Mouse (Mus musculus) kidney, adult 2 months (tissue): ENCODE measurements around the gene Pptc7. TPM values are rescaled to one million over a fixed set of nuclear protein-coding genes. Genes with fewer than 3 reads are reported as not detected.

ENCODE experiments used
- DNase-seq: peaks from one replicate; pipeline ENCODE4 v3.0.0; 2021
- H3K27ac ChIP-seq: fragments of 200-500 bp; 2 replicates; pipeline ENCODE4 v1.5.1; 2012; ENCODE audit warnings: low read depth, low read length, control low read depth, inconsistent platforms; ENCODE audit not compliant: insufficient read depth
- H3K27me3 ChIP-seq: fragments of 200-500 bp; replicated peaks from 2 replicates; pipeline ENCODE4 v1.6.1; 2012; ENCODE audit warnings: mild to moderate bottlenecking, moderate library complexity, low read length, inconsistent platforms; ENCODE audit not compliant: control insufficient read depth, insufficient read depth
- H3K36me3 ChIP-seq: fragments of 200-500 bp; 2 replicates; pipeline ENCODE4 v1.6.1; 2012; ENCODE audit warnings: mild to moderate bottlenecking, moderate library complexity, low read length, inconsistent platforms; ENCODE audit not compliant: control insufficient read depth, insufficient read depth
- H3K4me1 ChIP-seq: fragments of 200-500 bp; 2 replicates; pipeline ENCODE4 v1.6.1; 2011; ENCODE audit warnings: low read length; ENCODE audit not compliant: control insufficient read depth, insufficient read depth
- H3K4me3 ChIP-seq: fragments of 200-500 bp; 2 replicates; pipeline ENCODE4 v1.5.1; 2011; ENCODE audit warnings: mild to moderate bottlenecking, low read depth, low read length, control low read depth; ENCODE audit not compliant: insufficient read depth
- CTCF ChIP-seq: fragments of 200-500 bp; conservative IDR thresholded peaks from 2 replicates; pipeline ENCODE4 v1.5.1; 2011; ENCODE audit warnings: low read depth, mild to moderate bottlenecking, control low read depth, low read length, moderate library complexity, mixed read lengths; ENCODE audit not compliant: insufficient read depth, insufficient read length
- POLR2A ChIP-seq: fragments of 200-500 bp; IDR thresholded peaks from one replicate; pipeline ENCODE4 v1.6.1; 2011; ENCODE audit warnings: low read depth, low read length, control low read depth
- WGBS: fragments of 180-500 bp; shearing (Covaris S2); methylation state at CpG from one replicate; pipeline ENCODE4 v1.1.7; 2018; 5-methylcytosine and 5-hydroxymethylcytosine counted together
- polyA plus RNA-seq: library from polyadenylated mRNA; depleted of rRNA; stranded (reverse); fragments of >200 nt; gene quantifications from 2 replicates; pipeline ENCODE4 v1.2.3, GENCODE M21; 2012

The Pptc7 gene
- polyA plus RNA-seq, 1 experiment, result 28.8 TPM

DNA sequence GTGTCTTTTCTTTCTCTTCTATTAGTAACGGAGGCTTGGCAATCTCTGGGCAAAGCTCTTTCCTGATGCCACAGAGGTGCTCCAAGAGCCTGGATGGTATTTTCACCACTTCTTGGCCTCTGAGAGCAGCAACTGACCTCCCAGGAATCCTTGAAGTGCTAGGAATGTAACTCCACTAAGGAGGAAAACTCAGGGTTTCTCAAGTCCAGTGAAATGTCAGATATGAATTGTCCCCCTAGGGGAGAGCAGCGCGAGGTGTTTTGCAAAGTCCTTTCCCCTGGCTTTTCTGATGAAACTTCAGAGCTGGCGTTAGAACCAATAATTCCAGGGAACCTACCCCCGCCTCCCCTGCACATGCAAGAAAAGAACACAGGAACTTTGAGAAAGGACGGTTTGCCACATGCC is 3.7 kb upstream of the Pptc7 start:
- Histone ChIP-seq H3K36me3 (no peaks in the 10 kb centered on the region), H3K4me1 (peaks cover 20% of the 10 kb centered on the region), H3K4me3 (no peak overlapping the region), H3K27me3 (no peaks in the 10 kb centered on the region), H3K27ac (peak overlapping the region; percentile 67)
- DNase-seq, result no peak
- TF ChIP-seq POLR2A (no peak), CTCF (no peak)
- 14% methylated on average over 6 of the region's 6 CpGs for WGBS

DNA sequence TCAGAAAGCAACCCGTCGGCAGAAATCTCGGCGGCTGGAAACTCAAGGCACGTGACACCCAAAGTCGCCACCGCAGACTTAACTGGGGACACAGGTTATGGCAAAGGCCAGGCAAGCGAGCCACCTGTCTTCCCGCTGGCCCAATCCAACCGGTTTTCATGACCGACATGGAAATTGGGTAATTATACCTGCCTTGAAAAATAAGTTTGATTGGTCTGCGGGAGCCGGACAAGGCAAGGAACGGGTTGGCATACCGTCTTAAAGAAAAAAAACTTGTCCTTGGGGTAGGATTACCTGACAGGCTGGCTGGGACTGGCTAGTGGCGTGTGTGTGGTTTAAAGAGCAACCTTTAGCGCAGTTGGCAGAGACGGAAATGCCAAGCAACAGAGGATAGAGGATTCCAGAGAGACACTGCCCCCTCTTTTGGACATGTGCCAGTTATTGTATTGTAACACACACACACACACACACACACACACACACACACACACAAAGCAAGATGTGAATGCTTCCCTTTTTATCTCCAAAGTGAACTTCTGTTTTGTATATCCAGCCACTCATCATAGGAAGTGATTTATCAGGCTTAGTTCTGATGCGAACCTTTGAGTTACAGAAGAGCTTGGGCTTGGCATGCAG is 3.2 kb upstream of the Pptc7 start:
- no peak for TF ChIP-seq CTCF
- TF ChIP-seq POLR2A, result no peak
- H3K27ac ChIP-seq, result peak overlapping the region; percentile 67
- 14% methylated on average over 19 of the region's 19 CpGs for WGBS
- peaks cover 20% of the 10 kb centered on the region for H3K4me1 ChIP-seq
- no peaks in the 10 kb centered on the region for H3K27me3 ChIP-seq
- no peaks in the 10 kb centered on the region for H3K36me3 ChIP-seq
- H3K4me3 ChIP-seq, result no peak overlapping the region
- DNase-seq, result peak; percentile 83

DNA sequence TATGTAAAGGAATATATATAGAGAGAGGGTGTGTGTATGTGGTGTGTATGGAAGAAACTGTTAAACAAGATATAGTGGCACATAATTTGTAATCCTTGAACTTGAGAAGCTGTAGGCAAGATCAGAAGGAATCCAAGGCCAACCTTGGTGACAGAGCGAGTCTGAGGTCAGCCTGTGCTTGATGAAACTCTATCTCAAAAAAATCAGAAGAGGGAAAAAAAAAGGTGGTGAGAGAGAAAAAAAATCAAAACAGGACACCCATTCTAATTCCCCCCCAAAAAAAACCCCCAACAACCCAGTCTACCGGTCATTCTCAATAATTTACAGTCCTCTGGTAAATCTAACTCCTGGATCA is 360 bp upstream of the Pptc7 start:
- no peak for TF ChIP-seq CTCF
- TF ChIP-seq POLR2A, result no peak
- H3K4me1 ChIP-seq, result peaks cover 31% of the 10 kb centered on the region
- DNase-seq, result no peak
- H3K36me3 ChIP-seq, result no peaks in the 10 kb centered on the region
- no peak overlapping the region for H3K4me3 ChIP-seq
- peak overlapping the region; percentile 16; the same call in 1 of the 2 replicates for H3K27ac ChIP-seq
- WGBS, result 14% methylated on average over 2 of the region's 2 CpGs
- H3K27me3 ChIP-seq, result no peaks in the 10 kb centered on the region

- peak overlapping the region; percentile 96 for H3K27ac ChIP-seq
- 2% methylated on average over 34 of the region's 34 CpGs for WGBS
- TF ChIP-seq POLR2A (no peak), CTCF (0 out of 2 replicates have a peak, but pooled peaks have one; percentile 11)
- peak; percentile 75 for DNase-seq
- no peaks in the 10 kb centered on the region for H3K27me3 ChIP-seq
- peaks cover 26% of the 10 kb centered on the region for H3K4me1 ChIP-seq
- peak overlapping the region; percentile 97 for H3K4me3 ChIP-seq
- no peaks in the 10 kb centered on the region for H3K36me3 ChIP-seq
These were observed 1.0 kb downstream of the Pptc7 start for GRCm38 (mm10) chr5:122285029-122285766.

- no peaks in the 10 kb centered on the region for H3K36me3 ChIP-seq
- 35% methylated on average over 7 of the region's 7 CpGs for WGBS
- H3K4me3 ChIP-seq, result peak overlapping the region; percentile 97
- TF ChIP-seq CTCF, result no peak
- TF ChIP-seq POLR2A, result no peak
- H3K27me3 ChIP-seq, result no peaks in the 10 kb centered on the region
- H3K27ac ChIP-seq, result peak overlapping the region; percentile 96
- DNase-seq, result no peak
- peaks cover 20% of the 10 kb centered on the region for H3K4me1 ChIP-seq
These were observed 1.6 kb downstream of the Pptc7 start for GRCm38 (mm10) chr5:122285767-122286150.

- Histone ChIP-seq H3K27ac (peak overlapping the region; percentile 96; the same call in 1 of the 2 replicates), H3K4me1 (peaks cover 20% of the 10 kb centered on the region), H3K27me3 (no peaks in the 10 kb centered on the region), H3K36me3 (no peaks in the 10 kb centered on the region), H3K4me3 (peak overlapping the region; percentile 23)
- 81% methylated on average over 10 of the region's 10 CpGs for WGBS
- TF ChIP-seq CTCF (no peak), POLR2A (no peak)
- no peak for DNase-seq
These were observed 2.0 kb downstream of the Pptc7 start for GRCm38 (mm10) chr5:122286191-122286590.

DNA sequence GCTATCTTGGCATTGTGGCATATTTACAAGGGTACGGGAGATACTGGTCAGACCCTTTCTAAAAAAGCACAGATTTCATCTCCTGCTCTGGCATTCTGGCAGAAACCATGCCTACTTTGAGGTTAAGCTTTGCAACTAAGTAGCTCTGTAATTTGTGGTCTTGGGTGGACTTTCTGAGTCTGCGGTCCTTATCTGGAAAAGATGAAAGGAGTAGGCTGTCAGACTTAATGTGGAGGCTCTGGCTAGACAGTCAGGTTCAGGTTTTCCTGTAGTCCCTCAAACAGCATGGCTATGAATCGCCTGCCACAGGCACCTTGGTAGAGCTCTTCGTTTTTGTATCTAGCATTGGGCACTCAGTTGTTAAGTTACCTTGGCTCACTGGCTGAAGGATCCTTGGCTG is 2.9 kb downstream of the Pptc7 start:
- 80% methylated on average over 4 of the region's 4 CpGs for WGBS
- no peaks in the 10 kb centered on the region for H3K36me3 ChIP-seq
- TF ChIP-seq POLR2A (no peak), CTCF (no peak)
- peaks cover 26% of the 10 kb centered on the region for H3K4me1 ChIP-seq
- no peak overlapping the region for H3K4me3 ChIP-seq
- no peak overlapping the region for H3K27ac ChIP-seq
- H3K27me3 ChIP-seq, result no peaks in the 10 kb centered on the region
- no peak for DNase-seq
